Mouse (Mus musculus) bone marrow, adult 2 months (tissue): ENCODE data around the gene Hnrnpa1.

ENCODE experiments used
- CTCF ChIP-seq: fragments of 200-500 bp; IDR thresholded peaks from 2 replicates; pipeline ENCODE4 v1.5.1; 2011; ENCODE audit warnings: low read length, control low read depth; ENCODE audit not compliant: control insufficient read depth, insufficient read depth
- POLR2A ChIP-seq: fragments of 200-500 bp; IDR thresholded peaks from 2 replicates; pipeline ENCODE4 v1.6.1; 2011; ENCODE audit warnings: low read depth, mild to moderate bottlenecking, control low read depth, low read length, borderline replicate concordance; ENCODE audit not compliant: control insufficient read depth

DNA sequence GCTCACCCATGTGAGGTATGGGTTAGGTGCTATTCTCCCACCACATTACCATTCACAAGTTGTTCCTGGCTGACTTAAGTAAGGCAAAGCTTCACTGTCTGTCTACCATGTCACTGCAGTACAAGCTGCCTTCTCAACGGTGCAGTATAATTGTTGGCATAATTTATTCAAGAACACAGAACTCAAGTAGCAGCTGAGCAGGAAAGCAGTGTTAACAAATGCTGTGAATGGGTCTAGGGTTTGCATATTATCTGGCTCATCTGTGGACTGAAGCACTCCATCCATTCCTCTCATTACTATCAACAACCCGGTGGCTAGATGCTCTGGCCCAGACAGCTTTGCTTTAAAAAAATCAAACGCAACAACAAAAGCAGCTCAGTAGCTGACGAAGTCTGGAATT lies 42.4 kb upstream of the Hnrnpa1 start:
- TF ChIP-seq CTCF = no peak
- TF ChIP-seq POLR2A = no peak
